Mouse (Mus musculus) MEL (cell line): ENCODE measurements around the gene Kctd8. TPM values are rescaled to one million over a fixed set of nuclear protein-coding genes. Genes with fewer than 3 reads are reported as not detected.

Experiments
- DNase-seq: peaks from one replicate; pipeline ENCODE4 v3.0.0; 2011; ENCODE audit warnings: low read depth, low spot score
- H3K27ac ChIP-seq: 2 replicates; pipeline ENCODE4 v1.5.1; 2012; ENCODE audit warnings: low read depth, mild to moderate bottlenecking, control low read depth, low read length, moderate library complexity; ENCODE audit not compliant: control insufficient read depth
- H3K27me3 ChIP-seq, 2 experiments: fragments of 150-350 bp in 1 of 2; sonication (generic) in 1 of 2; 2 replicates each; pipeline ENCODE4 v1.6.1; 2012; ENCODE audit warnings: low read length in 2 of 2, mild to moderate bottlenecking in 2 of 2, improper control_type of control experiment in 1 of 2, moderate library complexity in 1 of 2; ENCODE audit not compliant: insufficient read depth in 2 of 2, control insufficient read depth in 1 of 2
- H3K36me3 ChIP-seq, 2 experiments: 2 replicates each; pipeline ENCODE4 v1.6.1; 2012 to 2014; ENCODE audit warnings: low read length in 2 of 2, improper control_type of control experiment in 1 of 2, inconsistent platforms in 1 of 2, mild to moderate bottlenecking in 1 of 2; ENCODE audit not compliant: insufficient read depth in 2 of 2, control insufficient read depth in 1 of 2
- H3K4me1 ChIP-seq, 2 experiments: fragments of 150-350 bp in 1 of 2; sonication (generic) in 1 of 2; 2 replicates each; pipeline ENCODE4 v1.6.1; 2012; ENCODE audit warnings: low read length in 2 of 2, improper control_type of control experiment in 1 of 2, mild to moderate bottlenecking in 1 of 2; ENCODE audit not compliant: insufficient read depth in 2 of 2, control insufficient read depth in 1 of 2
- H3K4me3 ChIP-seq, 2 experiments: fragments of 150-350 bp in 1 of 2; sonication (generic) in 1 of 2; 2 replicates each; pipeline ENCODE4 v1.5.1; 2012; ENCODE audit warnings: low read depth in 2 of 2, low read length in 2 of 2, mild to moderate bottlenecking in 2 of 2, moderate library complexity in 2 of 2, control low read depth in 1 of 2, improper control_type of control experiment in 1 of 2; ENCODE audit not compliant: control insufficient read depth in 1 of 2, insufficient read depth in 1 of 2
- H3K79me2 ChIP-seq: 2 replicates; pipeline ENCODE4 v1.6.1; 2012; ENCODE audit warnings: mild to moderate bottlenecking, low read length, moderate library complexity; ENCODE audit not compliant: control insufficient read depth, poor library complexity, insufficient read depth
- H3K9ac ChIP-seq: 2 replicates; pipeline ENCODE4 v1.6.1; 2012; ENCODE audit warnings: low read depth, mild to moderate bottlenecking, control low read depth, low read length, moderate library complexity; ENCODE audit not compliant: control insufficient read depth, poor library complexity, severe bottlenecking
- H3K9me3 ChIP-seq: fragments of 150-350 bp; sonication (generic); replicated peaks from 2 replicates; pipeline ENCODE4 v1.6.1; 2012; ENCODE audit warnings: mild to moderate bottlenecking, low read length, improper control_type of control experiment, moderate library complexity; ENCODE audit not compliant: insufficient read depth
- BHLHE40 ChIP-seq: IDR thresholded peaks from 2 replicates; pipeline ENCODE4 v1.6.1; 2012; ENCODE audit warnings: low read depth, mild to moderate bottlenecking, inconsistent platforms, low read length, improper control_type of control experiment, borderline replicate concordance
- CHD1 ChIP-seq: IDR thresholded peaks from 2 replicates; pipeline ENCODE4 v1.6.1; 2012; ENCODE audit warnings: low read depth, mild to moderate bottlenecking, inconsistent platforms, low read length, improper control_type of control experiment
- CHD2 ChIP-seq: IDR thresholded peaks from 2 replicates; pipeline ENCODE4 v1.6.1; 2011; ENCODE audit warnings: low read length, improper control_type of control experiment
- CTCF ChIP-seq, 3 experiments: IDR thresholded peaks in 2 of 3; conservative IDR thresholded peaks in 1 of 3; 2 replicates each; pipeline ENCODE4 v1.5.1; 2011 to 2012; ENCODE audit warnings: low read length in 3 of 3, low read depth in 2 of 3, mild to moderate bottlenecking in 2 of 3, improper control_type of control experiment in 1 of 3, inconsistent platforms in 1 of 3, mixed read lengths in 1 of 3, moderate library complexity in 1 of 3; ENCODE audit not compliant: control insufficient read depth in 1 of 3, insufficient read depth in 1 of 3, poor library complexity in 1 of 3, severe bottlenecking in 1 of 3
- ELF1 ChIP-seq: IDR thresholded peaks from 2 replicates; pipeline ENCODE4 v1.6.1; 2014; ENCODE audit warnings: low read depth, mild to moderate bottlenecking, inconsistent platforms, low read length, improper control_type of control experiment, moderate library complexity
- EP300 ChIP-seq, 2 experiments: IDR thresholded peaks; 2 replicates each; pipeline ENCODE4 v1.6.1; 2011; ENCODE audit warnings: improper control_type of control experiment in 2 of 2, low read length in 2 of 2, low read depth in 1 of 2, mild to moderate bottlenecking in 1 of 2
- ETS1 ChIP-seq: IDR thresholded peaks from 2 replicates; pipeline ENCODE4 v1.6.1; 2012; ENCODE audit warnings: low read depth, mild to moderate bottlenecking, inconsistent platforms, low read length, improper control_type of control experiment, moderate library complexity
- GATA1 ChIP-seq: IDR thresholded peaks from 2 replicates; pipeline ENCODE4 v1.6.1; 2011; ENCODE audit warnings: low read depth, low read length, improper control_type of control experiment
- HCFC1 ChIP-seq: IDR thresholded peaks from 2 replicates; pipeline ENCODE4 v1.6.1; 2012; ENCODE audit warnings: low read depth, mild to moderate bottlenecking, inconsistent platforms, low read length, improper control_type of control experiment, moderate library complexity
- JUND ChIP-seq: IDR thresholded peaks from 2 replicates; pipeline ENCODE4 v1.6.1; 2011; ENCODE audit warnings: low read depth, mild to moderate bottlenecking, improper control_type of control experiment, low read length
- KAT2A ChIP-seq: conservative IDR thresholded peaks from 2 replicates; pipeline ENCODE4 v1.6.1; 2012; ENCODE audit warnings: low read depth, low read length, improper control_type of control experiment, inconsistent platforms
- MAX ChIP-seq: IDR thresholded peaks from 2 replicates; pipeline ENCODE4 v1.6.1; 2011; ENCODE audit warnings: low read length, improper control_type of control experiment
- MAZ ChIP-seq: IDR thresholded peaks from 2 replicates; pipeline ENCODE4 v1.6.1; 2012; ENCODE audit warnings: low read depth, mild to moderate bottlenecking, inconsistent platforms, low read length, improper control_type of control experiment
- MEF2A ChIP-seq: IDR thresholded peaks from 2 replicates; pipeline ENCODE4 v1.6.1; 2014; ENCODE audit warnings: low read depth, mild to moderate bottlenecking, inconsistent platforms, low read length, improper control_type of control experiment; ENCODE audit not compliant: poor library complexity, insufficient replicate concordance, severe bottlenecking; ENCODE audit errors: extremely low read depth
- MXI1 ChIP-seq: IDR thresholded peaks from 2 replicates; pipeline ENCODE4 v1.6.1; 2011; ENCODE audit warnings: mild to moderate bottlenecking, low read depth, low read length, improper control_type of control experiment
- MYC ChIP-seq: IDR thresholded peaks from 2 replicates; pipeline ENCODE4 v1.6.1; 2011; ENCODE audit warnings: low read depth, mild to moderate bottlenecking, low read length, improper control_type of control experiment, moderate library complexity
- NELFE ChIP-seq: IDR thresholded peaks from 2 replicates; pipeline ENCODE4 v1.6.1; 2011; ENCODE audit warnings: low read depth, low read length, improper control_type of control experiment
- NRF1 ChIP-seq: IDR thresholded peaks from 2 replicates; pipeline ENCODE4 v1.6.1; 2014; ENCODE audit warnings: low read depth, mild to moderate bottlenecking, inconsistent platforms, low read length, improper control_type of control experiment, moderate library complexity; ENCODE audit not compliant: poor library complexity, insufficient read depth, severe bottlenecking
- POLR2A ChIP-seq, 2 experiments: IDR thresholded peaks; 2 replicates each; pipeline ENCODE4 v1.6.1; 2011 to 2012; ENCODE audit warnings: low read length in 2 of 2, mild to moderate bottlenecking in 2 of 2, control low read depth in 1 of 2, improper control_type of control experiment in 1 of 2, low read depth in 1 of 2, moderate library complexity in 1 of 2; ENCODE audit not compliant: control insufficient read depth in 1 of 2, insufficient read depth in 1 of 2, poor library complexity in 1 of 2
- POLR2AphosphoS2 ChIP-seq: IDR thresholded peaks from 2 replicates; pipeline ENCODE4 v1.6.1; 2011; ENCODE audit warnings: low read length, improper control_type of control experiment
- POLR2AphosphoS5 ChIP-seq: IDR thresholded peaks from 2 replicates; pipeline ENCODE4 v1.6.1; 2012; ENCODE audit warnings: low read depth, borderline replicate concordance, mild to moderate bottlenecking, inconsistent platforms, low read length, moderate library complexity, mixed read lengths
- RCOR1 ChIP-seq: IDR thresholded peaks from 2 replicates; pipeline ENCODE4 v1.6.1; 2012; ENCODE audit warnings: low read depth, mild to moderate bottlenecking, inconsistent platforms, low read length, improper control_type of control experiment
- SIN3A ChIP-seq: IDR thresholded peaks from 2 replicates; pipeline ENCODE4 v1.6.1; 2012; ENCODE audit warnings: low read length, improper control_type of control experiment, inconsistent platforms
- TBP ChIP-seq: IDR thresholded peaks from 2 replicates; pipeline ENCODE4 v1.8.0; 2011; ENCODE audit warnings: low read depth, low read length, improper control_type of control experiment
- UBTF ChIP-seq: IDR thresholded peaks from 2 replicates; pipeline ENCODE4 v1.6.1; 2012; ENCODE audit warnings: low read depth, mild to moderate bottlenecking, inconsistent platforms, low read length, improper control_type of control experiment, moderate library complexity, borderline replicate concordance; ENCODE audit not compliant: insufficient read depth
- USF1 ChIP-seq: IDR thresholded peaks from 2 replicates; pipeline ENCODE4 v1.6.1; 2014; ENCODE audit warnings: low read depth, mild to moderate bottlenecking, inconsistent platforms, low read length, improper control_type of control experiment, moderate library complexity
- ZC3H11A ChIP-seq: IDR thresholded peaks from 2 replicates; pipeline ENCODE4 v1.6.1; 2012; ENCODE audit warnings: low read depth, mild to moderate bottlenecking, inconsistent platforms, low read length, improper control_type of control experiment
- polyA plus RNA-seq, 2 experiments: library from polyadenylated mRNA; stranded (reverse) in 1 of 2; unstranded in 1 of 2; fragments of >175 nt in 1 of 2; fragments of >200 nt in 1 of 2; gene quantifications; 2 replicates each; pipeline versions ENCODE4 v1.2.1 to v1.2.4; 2012; ENCODE audit warnings: low replicate concordance in 2 of 2, low read depth in 1 of 2; ENCODE audit not compliant: insufficient read length in 2 of 2, insufficient read depth in 1 of 2, missing spikeins in 1 of 2
- total RNA-seq: library from RNA; depleted of rRNA; stranded (reverse); fragments of 300-350 nt; gene quantifications from 2 replicates; pipeline ENCODE4 v1.2.3, GENCODE M21; 2012

Gene Kctd8
- total and polyA plus RNA-seq, 3 experiments, result not detected

DNA sequence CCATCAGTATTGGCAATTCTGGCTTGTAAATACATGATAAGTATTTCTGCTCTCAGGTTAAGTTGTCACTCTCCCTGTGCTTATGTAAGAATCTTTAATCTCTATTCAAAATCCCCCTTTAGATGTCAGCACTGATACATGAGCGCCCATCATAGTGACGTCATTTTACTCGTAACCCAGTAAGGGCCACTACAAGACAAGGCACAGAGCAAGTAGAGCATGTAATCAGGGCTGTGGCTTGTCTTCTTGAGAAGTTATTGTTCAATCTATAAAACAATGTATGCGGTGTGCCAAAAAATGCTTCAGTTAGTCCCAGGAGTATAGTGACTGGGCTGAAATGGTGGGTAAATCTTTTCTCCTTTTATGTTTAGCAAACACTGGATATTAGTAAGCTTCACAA is 13.9 kb downstream of the Kctd8 start:
- H3K27ac ChIP-seq, result no peak overlapping the region
- H3K9me3 ChIP-seq, result no peaks in the 10 kb centered on the region
- H3K79me2 ChIP-seq, result no peaks in the 10 kb centered on the region
- TF ChIP-seq ETS1, result no peak
- no peak for TF ChIP-seq JUND
- no peak for TF ChIP-seq HCFC1
- no peak for TF ChIP-seq ZC3H11A
- TF ChIP-seq MXI1, result no peak
- no peak for TF ChIP-seq CTCF (IDR thresholded peaks at IDR 0.05 in 2 of 3, conservative IDR thresholded peaks at IDR 0.05 in 1 of 3; ENCODE audit: control insufficient read depth in 1 of 3, insufficient read depth in 1 of 3, low read depth in 2 of 3, low read length in 3 of 3, poor library complexity in 1 of 3, severe bottlenecking in 1 of 3)
- TF ChIP-seq ELF1, result no peak
- TF ChIP-seq POLR2AphosphoS5, result no peak
- no peak for TF ChIP-seq POLR2A (IDR thresholded peaks at IDR 0.05; ENCODE audit: control insufficient read depth in 1 of 2, insufficient read depth in 1 of 2, low read depth in 1 of 2, low read length in 2 of 2, poor library complexity in 1 of 2)
- no peak for TF ChIP-seq KAT2A
- TF ChIP-seq CHD2, result no peak
- TF ChIP-seq UBTF, result no peak
- TF ChIP-seq GATA1, result no peak
- TF ChIP-seq CHD1, result no peak
- TF ChIP-seq POLR2AphosphoS2, result no peak
- no peak for TF ChIP-seq RCOR1
- TF ChIP-seq SIN3A, result no peak
- TF ChIP-seq EP300 (IDR thresholded peaks at IDR 0.05; ENCODE audit: low read depth in 1 of 2, low read length in 2 of 2), result no peak
- TF ChIP-seq BHLHE40, result no peak
- H3K36me3 ChIP-seq, result no peaks in the 10 kb centered on the region
- no peak overlapping the region for H3K9ac ChIP-seq
- no peak for DNase-seq
- no peak overlapping the region for H3K4me3 ChIP-seq
- no peaks in the 10 kb centered on the region for H3K4me1 ChIP-seq
- H3K27me3 ChIP-seq, result no peaks in the 10 kb centered on the region

DNA sequence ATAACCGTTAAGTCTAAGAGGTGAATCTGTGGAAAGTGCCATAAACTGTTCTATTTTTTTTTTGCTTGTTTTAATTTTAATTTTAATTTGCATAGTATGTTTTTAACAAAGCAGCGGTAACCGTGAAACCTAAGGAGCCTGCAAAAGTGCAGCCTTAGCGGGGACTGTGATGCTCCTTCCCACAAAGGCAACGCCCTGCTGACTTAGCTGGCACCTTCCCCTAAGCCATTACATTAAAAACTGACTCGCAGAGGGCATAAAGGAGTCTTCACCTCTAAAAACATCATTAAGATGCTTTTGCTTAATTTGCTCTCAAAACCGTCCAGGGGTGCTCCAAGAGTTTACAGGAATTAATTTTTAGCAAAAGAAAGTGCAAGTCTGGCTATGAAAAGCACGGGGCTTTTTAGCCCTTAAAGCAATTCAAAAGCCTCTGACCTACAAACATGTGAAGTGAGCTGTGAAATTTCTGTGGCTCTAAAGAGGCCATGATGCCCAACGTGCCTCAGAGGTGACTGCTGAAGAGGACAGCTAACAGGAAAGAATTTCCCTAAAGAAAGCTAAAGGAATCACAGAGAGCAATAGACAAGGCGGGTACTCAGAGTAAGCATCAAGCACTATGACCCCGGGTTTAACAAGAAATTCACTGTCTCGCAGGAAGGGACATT is 16.8 kb downstream of the Kctd8 start:
- no peaks in the 10 kb centered on the region for H3K79me2 ChIP-seq
- no peak overlapping the region for H3K4me3 ChIP-seq
- no peaks in the 10 kb centered on the region for H3K9me3 ChIP-seq
- H3K4me1 ChIP-seq, result no peaks in the 10 kb centered on the region
- TF ChIP-seq TBP (no peak), JUND (no peak), POLR2AphosphoS2 (no peak), SIN3A (no peak), NRF1 (no peak), USF1 (no peak), GATA1 (no peak), MAZ (no peak), MEF2A (no peak), MYC (no peak), POLR2AphosphoS5 (no peak), MAX (no peak), NELFE (no peak)
- H3K27me3 ChIP-seq, result no peaks in the 10 kb centered on the region
- H3K27ac ChIP-seq, result no peak overlapping the region
- H3K36me3 ChIP-seq, result no peaks in the 10 kb centered on the region
- H3K9ac ChIP-seq, result no peak overlapping the region
- DNase-seq, result no peak
